Mouse (Mus musculus): ENCODE results near the gene Slc44a5.
"Not testable (repeated sequence)": the region's sequence is repeated elsewhere in the genome, so short reads cannot be mapped to it uniquely, and the experiment has no call there.

Slc44a5 gene

GRCm38 (mm10) chr3:154222688-154223087 lies 249.5 kb downstream of the Slc44a5 start:
- no peak for DNase-seq (ENCODE audit: low spot score)

GRCm38 (mm10) chr3:154226100-154226752 lies 253.0 kb downstream of the Slc44a5 start:
- peak; percentile 39 for DNase-seq (ENCODE audit: low spot score)

GRCm38 (mm10) chr3:154244932-154245331 lies 271.7 kb downstream of the Slc44a5 start:
- DNase-seq (ENCODE audit: low spot score) = no peak

GRCm38 (mm10) chr3:154251486-154251885 lies 278.2 kb downstream of the Slc44a5 start:
- no peak for DNase-seq (ENCODE audit: low spot score)

GRCm38 (mm10) chr3:154252219-154252618 lies 279.0 kb downstream of the Slc44a5 start:
- DNase-seq (ENCODE audit: low spot score) = no peak

GRCm38 (mm10) chr3:154254187-154254586 lies 281.0 kb downstream of the Slc44a5 start:
- DNase-seq (ENCODE audit: low spot score) = not testable (repeated sequence)

- DNase-seq (ENCODE audit: low spot score) = no peak
Measured at GRCm38 (mm10) chr3:154257312-154257711, 284.1 kb downstream of the Slc44a5 start.

- no peak for DNase-seq (ENCODE audit: low spot score)
Measured at GRCm38 (mm10) chr3:154268313-154268712, 295.1 kb downstream of the Slc44a5 start.

- DNase-seq (ENCODE audit: low spot score) = peak; percentile 71
Measured at GRCm38 (mm10) chr3:154269757-154270366, 296.6 kb downstream of the Slc44a5 start.

- DNase-seq (ENCODE audit: low spot score) = no peak
Measured at GRCm38 (mm10) chr3:154274681-154275080, 301.4 kb downstream of the Slc44a5 start.

GRCm38 (mm10) chr3:154284260-154284659 lies 311.0 kb downstream of the Slc44a5 start:
- DNase-seq (ENCODE audit: low spot score) = no peak

GRCm38 (mm10) chr3:154285351-154285750 lies 312.1 kb downstream of the Slc44a5 start:
- no peak for DNase-seq (ENCODE audit: low spot score)

GRCm38 (mm10) chr3:154287217-154287616 lies 314.0 kb downstream of the Slc44a5 start:
- DNase-seq (ENCODE audit: low spot score) = no peak

GRCm38 (mm10) chr3:154288429-154289069 lies 315.3 kb downstream of the Slc44a5 start:
- no peak for DNase-seq (ENCODE audit: low spot score)

GRCm38 (mm10) chr3:154290351-154290750 lies 317.1 kb downstream of the Slc44a5 start:
- DNase-seq (ENCODE audit: low spot score) = no peak

GRCm38 (mm10) chr3:154292126-154292525 lies 318.9 kb downstream of the Slc44a5 start:
- no peak for DNase-seq (ENCODE audit: low spot score)

GRCm38 (mm10) chr3:154293839-154294490 lies 320.7 kb downstream of the Slc44a5 start:
- DNase-seq (ENCODE audit: low spot score) = no peak

GRCm38 (mm10) chr3:154294924-154295834 lies 321.9 kb downstream of the Slc44a5 start:
- no peak for DNase-seq (ENCODE audit: low spot score)

GRCm38 (mm10) chr3:154297499-154297898 lies 324.3 kb downstream of the Slc44a5 start:
- DNase-seq (ENCODE audit: low spot score) = no peak

GRCm38 (mm10) chr3:154298490-154298889 lies 325.3 kb downstream of the Slc44a5 start:
- no peak for DNase-seq (ENCODE audit: low spot score)

GRCm38 (mm10) chr3:154300006-154300405 lies 326.8 kb downstream of the Slc44a5 start:
- no peak for DNase-seq (ENCODE audit: low spot score)

- no peak for DNase-seq (ENCODE audit: low spot score)
Measured at GRCm38 (mm10) chr3:154301102-154301501, 327.9 kb downstream of the Slc44a5 start.

Measured in urinary bladder, postnatal 25 days (tissue).